Mouse (Mus musculus) neural tube, embryonic 15.5 days (tissue): ENCODE results near the gene Melk. TPM values are rescaled to one million over a fixed set of nuclear protein-coding genes. Genes with fewer than 3 reads are reported as not detected.

Experiments
- ATAC-seq: fragments of 200-750 bp; cut with Nextera tagmentation; 2 replicates; pipeline ENCODE4 v1.8.0; 2017; ENCODE audit warnings: mild to moderate bottlenecking, moderate TSS enrichment, moderate library complexity; ENCODE audit not compliant: low FRiP score
- H3K27ac ChIP-seq: fragments of 300-500 bp; sonication (generic); replicated peaks from 2 replicates; pipeline ENCODE4 v1.5.1; 2015; ENCODE audit warnings: mild to moderate bottlenecking, inconsistent platforms
- H3K27me3 ChIP-seq: fragments of 300-500 bp; sonication (generic); replicated peaks from 2 replicates; pipeline ENCODE4 v1.6.1; 2015; ENCODE audit warnings: inconsistent platforms
- H3K36me3 ChIP-seq: fragments of 300-500 bp; sonication (generic); 2 replicates; pipeline ENCODE4 v1.6.1; 2015; ENCODE audit warnings: inconsistent platforms
- H3K4me1 ChIP-seq: fragments of 300-500 bp; sonication (generic); 2 replicates; pipeline ENCODE4 v1.6.1; 2015; ENCODE audit warnings: inconsistent platforms
- H3K4me2 ChIP-seq: fragments of 300-500 bp; sonication (generic); 2 replicates; pipeline ENCODE4 v1.6.1; 2015; ENCODE audit warnings: inconsistent platforms, mild to moderate bottlenecking, moderate library complexity
- H3K4me3 ChIP-seq: fragments of 300-500 bp; sonication (generic); replicated peaks from 2 replicates; pipeline ENCODE4 v1.5.1; 2015; ENCODE audit warnings: mild to moderate bottlenecking, inconsistent platforms
- H3K9ac ChIP-seq: fragments of 300-500 bp; sonication (generic); replicated peaks from 2 replicates; pipeline ENCODE4 v1.6.1; 2015; ENCODE audit warnings: mild to moderate bottlenecking, inconsistent platforms
- H3K9me3 ChIP-seq: fragments of 300-500 bp; sonication (generic); replicated peaks from 2 replicates; pipeline ENCODE4 v1.6.1; 2016; ENCODE audit warnings: inconsistent platforms
- WGBS: fragments of 180-500 bp; shearing (Covaris S2); methylation state at CpG from one replicate; pipeline ENCODE4 v1.1.7; 2015; ENCODE audit warnings: mixed read lengths; 5-methylcytosine and 5-hydroxymethylcytosine counted together
- polyA plus RNA-seq: library from polyadenylated mRNA; unstranded; fragments of >200 nt; fragmentation: Nextera tagmentation; extraction: Ambion mirVana; gene quantifications from 2 replicates; pipeline ENCODE4 v1.2.1, GENCODE M21; 2015

Gene Melk
- polyA plus RNA-seq, 1 experiment from 2014 or later = 4.0 TPM

- no peaks in the 10 kb centered on the region for H3K36me3 ChIP-seq
- no peak overlapping the region for H3K4me2 ChIP-seq
- H3K9me3 ChIP-seq = no peaks in the 10 kb centered on the region
- 81% methylated on average over 7 of the region's 7 CpGs for WGBS
- H3K27ac ChIP-seq = no peak overlapping the region
- no peak overlapping the region for H3K4me3 ChIP-seq
- no peaks in the 10 kb centered on the region for H3K4me1 ChIP-seq
- no peak overlapping the region for H3K9ac ChIP-seq
- no peaks in the 10 kb centered on the region for H3K27me3 ChIP-seq
- ATAC-seq = no peak
Measured at GRCm38 (mm10) chr4:44281597-44282265, 18.9 kb upstream of the Melk start.

GRCm38 (mm10) chr4:44292534-44292933 is 8.1 kb upstream of the Melk start:
- no peak overlapping the region for H3K9ac ChIP-seq
- no peaks in the 10 kb centered on the region for H3K9me3 ChIP-seq
- H3K27ac ChIP-seq = no peak overlapping the region
- no peak for ATAC-seq
- H3K27me3 ChIP-seq = no peaks in the 10 kb centered on the region
- H3K4me1 ChIP-seq = no peaks in the 10 kb centered on the region
- 13% methylated on average over 7 of the region's 7 CpGs for WGBS
- H3K4me3 ChIP-seq = no peak overlapping the region
- no peak overlapping the region for H3K4me2 ChIP-seq
- no peaks in the 10 kb centered on the region for H3K36me3 ChIP-seq

GRCm38 (mm10) chr4:44295837-44296236 is 4.8 kb upstream of the Melk start:
- no peaks in the 10 kb centered on the region for H3K9me3 ChIP-seq
- 0 out of 2 replicates have a peak, but pooled peaks cover 3% of the 10 kb centered on the region for H3K4me1 ChIP-seq
- no peak overlapping the region for H3K9ac ChIP-seq
- H3K4me2 ChIP-seq = no peak overlapping the region
- H3K27me3 ChIP-seq = no peaks in the 10 kb centered on the region
- H3K36me3 ChIP-seq = no peaks in the 10 kb centered on the region
- H3K27ac ChIP-seq = no peak overlapping the region
- 69% methylated on average over 1 of the region's 1 CpGs for WGBS
- H3K4me3 ChIP-seq = no peak overlapping the region
- no peak for ATAC-seq

GRCm38 (mm10) chr4:44306585-44306984 is 5.9 kb downstream of the Melk start:
- Histone ChIP-seq H3K36me3 (no peaks in the 10 kb centered on the region), H3K9ac (no peak overlapping the region), H3K27me3 (no peaks in the 10 kb centered on the region), H3K27ac (no peak overlapping the region), H3K4me2 (no peak overlapping the region), H3K4me3 (no peak overlapping the region), H3K9me3 (no peaks in the 10 kb centered on the region), H3K4me1 (peaks cover 1% of the 10 kb centered on the region; the same call in 1 of the 2 replicates)
- no peak for ATAC-seq
- 95% methylated on average over 7 of the region's 7 CpGs for WGBS

GRCm38 (mm10) chr4:44310429-44310828 is 9.8 kb downstream of the Melk start:
- H3K9me3 ChIP-seq = no peaks in the 10 kb centered on the region
- no peaks in the 10 kb centered on the region for H3K36me3 ChIP-seq
- H3K27me3 ChIP-seq = no peaks in the 10 kb centered on the region
- H3K4me1 ChIP-seq = no peaks in the 10 kb centered on the region
- no peak overlapping the region for H3K27ac ChIP-seq
- no peak for ATAC-seq
- no peak overlapping the region for H3K4me3 ChIP-seq
- H3K9ac ChIP-seq = no peak overlapping the region
- no peak overlapping the region for H3K4me2 ChIP-seq
- WGBS = 75% methylated on average over 4 of the region's 4 CpGs

- H3K27ac ChIP-seq = no peak overlapping the region
- no peaks in the 10 kb centered on the region for H3K9me3 ChIP-seq
- no peaks in the 10 kb centered on the region for H3K27me3 ChIP-seq
- H3K36me3 ChIP-seq = no peaks in the 10 kb centered on the region
- no peak overlapping the region for H3K9ac ChIP-seq
- no peak for ATAC-seq
- H3K4me2 ChIP-seq = no peak overlapping the region
- no peaks in the 10 kb centered on the region for H3K4me1 ChIP-seq
- H3K4me3 ChIP-seq = no peak overlapping the region
- 87% methylated on average over 4 of the region's 4 CpGs for WGBS
Measured at GRCm38 (mm10) chr4:44310911-44311310, 10.2 kb downstream of the Melk start.

GRCm38 (mm10) chr4:44316270-44316809 is 15.7 kb downstream of the Melk start:
- Histone ChIP-seq H3K27ac (no peak overlapping the region), H3K4me3 (no peak overlapping the region), H3K36me3 (no peaks in the 10 kb centered on the region), H3K4me1 (no peaks in the 10 kb centered on the region), H3K9ac (no peak overlapping the region), H3K27me3 (no peaks in the 10 kb centered on the region), H3K9me3 (no peaks in the 10 kb centered on the region), H3K4me2 (no peak overlapping the region)
- 90% methylated on average over 12 of the region's 12 CpGs for WGBS
- ATAC-seq = no peak

- no peak overlapping the region for H3K4me3 ChIP-seq
- H3K36me3 ChIP-seq = no peaks in the 10 kb centered on the region
- WGBS = 92% methylated on average over 6 of the region's 6 CpGs
Measured at GRCm38 (mm10) chr4:44320448-44320847, 19.8 kb downstream of the Melk start.

GRCm38 (mm10) chr4:44322124-44322523 is 21.4 kb downstream of the Melk start:
- 93% methylated on average over 7 of the region's 7 CpGs for WGBS
- Histone ChIP-seq H3K27ac (no peak overlapping the region), H3K9me3 (no peaks in the 10 kb centered on the region), H3K27me3 (no peaks in the 10 kb centered on the region), H3K4me3 (no peak overlapping the region), H3K36me3 (no peaks in the 10 kb centered on the region), H3K9ac (no peak overlapping the region), H3K4me1 (no peaks in the 10 kb centered on the region), H3K4me2 (no peak overlapping the region)
- no peak for ATAC-seq

More at GRCm38 (mm10) chr4:44320448-44320847, 19.8 kb downstream of the Melk start:
- Histone ChIP-seq H3K27me3 (no peaks in the 10 kb centered on the region), H3K9ac (no peak overlapping the region), H3K4me2 (no peak overlapping the region), H3K27ac (no peak overlapping the region), H3K9me3 (no peaks in the 10 kb centered on the region), H3K4me1 (no peaks in the 10 kb centered on the region)
- no peak for ATAC-seq

- no peaks in the 10 kb centered on the region for H3K9me3 ChIP-seq
- no peaks in the 10 kb centered on the region for H3K36me3 ChIP-seq
- no peak overlapping the region for H3K4me2 ChIP-seq
- H3K9ac ChIP-seq = no peak overlapping the region
- WGBS = 58% methylated on average over 4 of the region's 4 CpGs
- H3K4me1 ChIP-seq = no peaks in the 10 kb centered on the region
- H3K27ac ChIP-seq = no peak overlapping the region
- ATAC-seq = no peak
- no peak overlapping the region for H3K4me3 ChIP-seq
- no peaks in the 10 kb centered on the region for H3K27me3 ChIP-seq
Measured at GRCm38 (mm10) chr4:44325453-44325852, 24.8 kb downstream of the Melk start.

GRCm38 (mm10) chr4:44326721-44327120 is 26.0 kb downstream of the Melk start:
- no peaks in the 10 kb centered on the region for H3K27me3 ChIP-seq
- no peaks in the 10 kb centered on the region for H3K36me3 ChIP-seq
- no peaks in the 10 kb centered on the region for H3K4me1 ChIP-seq
- no peak overlapping the region for H3K9ac ChIP-seq
- no peaks in the 10 kb centered on the region for H3K9me3 ChIP-seq
- no peak overlapping the region for H3K4me2 ChIP-seq
- ATAC-seq = no peak
- H3K4me3 ChIP-seq = no peak overlapping the region
- 96% methylated on average over 3 of the region's 3 CpGs for WGBS
- H3K27ac ChIP-seq = no peak overlapping the region

GRCm38 (mm10) chr4:44327976-44328375 is 27.3 kb downstream of the Melk start:
- H3K27me3 ChIP-seq = no peaks in the 10 kb centered on the region

More at GRCm38 (mm10) chr4:44327976-44328375, 27.3 kb downstream of the Melk start:
- H3K4me1 ChIP-seq = no peaks in the 10 kb centered on the region
- H3K4me2 ChIP-seq = no peak overlapping the region
- H3K27ac ChIP-seq = no peak overlapping the region
- no peaks in the 10 kb centered on the region for H3K9me3 ChIP-seq
- H3K36me3 ChIP-seq = no peaks in the 10 kb centered on the region
- ATAC-seq = no peak
- no peak overlapping the region for H3K9ac ChIP-seq
- WGBS = 69% methylated on average over 1 of the region's 1 CpGs
- no peak overlapping the region for H3K4me3 ChIP-seq
